Mouse (Mus musculus): ENCODE results near the gene Ifitm7. TPM values are rescaled to one million over a fixed set of nuclear protein-coding genes. Genes with fewer than 3 reads are reported as not detected.

Ifitm7 gene
- polyA plus RNA-seq, 1 experiment from 2014 or later: 0.03 TPM

DNA sequence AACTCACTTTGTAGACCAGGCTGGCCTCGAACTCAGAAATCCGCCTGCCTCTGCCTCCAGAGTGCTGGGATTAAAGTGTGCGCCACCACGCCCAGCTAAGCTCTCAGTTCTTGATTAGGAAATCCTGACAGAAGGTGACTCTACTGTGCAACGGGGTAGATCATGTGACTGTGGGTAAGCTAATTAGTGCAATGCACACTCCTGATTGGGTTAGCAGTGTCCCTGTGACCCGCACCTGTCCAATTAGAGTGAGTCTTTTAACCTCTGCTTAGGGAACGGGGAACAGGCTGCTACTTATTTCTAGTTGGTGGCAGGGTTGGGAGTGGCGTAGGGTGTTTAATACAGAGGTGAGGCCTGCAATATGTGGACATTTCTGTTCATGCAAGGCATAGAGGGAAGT is 14.6 kb downstream of the Ifitm7 start:
- POLR2A ChIA-PET: no interaction called here
- TF ChIP-seq CTCF (IDR thresholded peaks at IDR 0.05): no peak
- CTCF ChIA-PET: no interaction called here
- in situ Hi-C loops (cut with MboI; ENCODE audit: low pct_unique_long_range_greater_than_20kb): no loop called here
- H3K27me3 ChIP-seq: no peaks in the 10 kb centered on the region
- no peak for ATAC-seq
- no peak for DNase-seq (ENCODE audit: low read depth, low spot score)

DNA sequence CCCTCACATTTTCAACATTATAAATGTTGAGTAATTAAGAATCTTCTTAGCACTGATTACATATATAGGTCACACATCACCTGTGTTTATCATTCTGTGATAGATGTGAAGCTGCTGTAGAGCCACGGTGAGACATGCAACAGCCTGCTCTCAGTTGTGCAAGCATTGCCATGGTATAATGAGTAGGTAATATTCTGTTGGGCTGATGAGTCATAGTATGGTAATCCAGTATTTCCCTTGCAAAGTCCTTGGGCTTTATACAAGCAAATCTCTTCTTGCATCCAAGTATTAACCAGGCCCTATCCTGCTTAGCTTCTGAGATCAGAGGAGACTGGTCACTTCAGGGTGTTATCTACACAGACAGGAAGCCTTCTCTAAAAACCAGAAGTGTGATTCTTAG is 17.6 kb downstream of the Ifitm7 start:
- DNase-seq (ENCODE audit: low read depth, low spot score) (no peak), ATAC-seq (peak; percentile 87)
- ChIA-PET CTCF (no interaction called here), POLR2A (no interaction called here)
- TF ChIP-seq CTCF (IDR thresholded peaks at IDR 0.05): no peak
- in situ Hi-C loops (cut with MboI; ENCODE audit: low pct_unique_long_range_greater_than_20kb): no loop called here
- H3K27me3 ChIP-seq: no peaks in the 10 kb centered on the region

- no peak for DNase-seq (ENCODE audit: low read depth, low spot score)
- POLR2A ChIA-PET: interaction anchor here (0.6 kb wide), 1 partner anchor 685 kb away, joined by 4 read pairs; no protein-coding TSS in a partner anchor
- ATAC-seq: no peak
- TF ChIP-seq CTCF (IDR thresholded peaks at IDR 0.05): no peak
- H3K27me3 ChIP-seq: no peaks in the 10 kb centered on the region
- CTCF ChIA-PET: no interaction called here
- in situ Hi-C loops (cut with MboI; ENCODE audit: low pct_unique_long_range_greater_than_20kb): no loop called here
Observed at GRCm38 (mm10) chr16:13962053-13962452, 24.6 kb downstream of the Ifitm7 start.

GRCm38 (mm10) chr16:13951245-13951644 is 35.4 kb downstream of the Ifitm7 start:
- ChIA-PET POLR2A (no interaction called here), CTCF (no interaction called here)
- in situ Hi-C loops (cut with MboI; ENCODE audit: low pct_unique_long_range_greater_than_20kb): no loop called here
- no peak for TF ChIP-seq CTCF (IDR thresholded peaks at IDR 0.05)
- H3K27me3 ChIP-seq: no peaks in the 10 kb centered on the region
- ATAC-seq (no peak), DNase-seq (ENCODE audit: low read depth, low spot score) (no peak)

DNA sequence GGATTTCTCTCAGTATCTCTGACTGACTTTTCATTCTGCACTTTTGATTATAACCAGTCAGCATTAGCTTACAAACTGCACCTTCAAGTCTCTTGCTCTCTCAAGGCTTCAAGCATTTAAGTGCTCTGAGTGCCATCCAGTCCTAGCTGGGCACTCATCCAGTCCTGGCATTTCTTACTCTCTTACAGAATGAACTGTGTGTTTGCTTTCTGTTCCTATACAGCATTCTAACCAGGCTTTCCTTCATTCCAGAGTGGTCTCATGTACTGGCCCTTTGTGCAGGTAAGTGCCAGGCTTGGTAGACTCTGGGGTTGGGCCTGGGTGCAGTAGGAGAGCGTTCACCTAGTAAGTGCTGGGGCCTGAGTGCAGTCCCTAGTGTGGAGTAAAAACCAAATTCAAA is 40.4 kb downstream of the Ifitm7 start:
- ATAC-seq: no peak
- no peaks in the 10 kb centered on the region for H3K27me3 ChIP-seq
- CTCF ChIA-PET: no interaction called here
- no peak for DNase-seq (ENCODE audit: low read depth, low spot score)
- POLR2A ChIA-PET: no interaction called here
- no peak for TF ChIP-seq CTCF (IDR thresholded peaks at IDR 0.05)
- in situ Hi-C loops (cut with MboI; ENCODE audit: low pct_unique_long_range_greater_than_20kb): no loop called here

DNA sequence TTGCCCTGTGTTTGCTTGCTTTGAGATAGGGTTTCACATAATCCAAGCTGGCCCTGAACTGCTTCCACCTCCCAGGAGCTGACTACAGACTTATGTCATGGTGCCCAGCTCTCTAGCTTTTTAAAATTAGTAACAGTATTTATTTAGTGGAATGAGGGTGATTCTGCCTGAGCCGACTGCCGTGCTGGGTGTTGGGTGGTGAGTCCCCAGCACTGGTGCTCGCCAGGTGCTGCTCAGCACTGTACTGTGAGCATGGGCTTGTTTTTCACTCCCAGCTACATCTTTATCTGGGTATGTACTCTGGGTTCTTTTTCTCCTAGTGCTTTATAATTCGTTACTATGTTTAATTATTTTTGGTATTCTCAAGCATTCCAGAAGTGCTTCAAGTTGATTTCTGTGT is 41.5 kb downstream of the Ifitm7 start:
- in situ Hi-C loops (cut with MboI; ENCODE audit: low pct_unique_long_range_greater_than_20kb): no loop called here
- POLR2A ChIA-PET: interaction anchor here (0.6 to 0.7 kb wide), 2 partner anchors 148 to 186 kb away, joined by 7 to 8 read pairs; no protein-coding TSS in a partner anchor
- no peak for DNase-seq (ENCODE audit: low read depth, low spot score)
- no peaks in the 10 kb centered on the region for H3K27me3 ChIP-seq
- ATAC-seq: no peak
- CTCF ChIA-PET: no interaction called here
- no peak for TF ChIP-seq CTCF (IDR thresholded peaks at IDR 0.05)

GRCm38 (mm10) chr16:13944752-13945151 is 41.9 kb downstream of the Ifitm7 start:
- in situ Hi-C loops (cut with MboI; ENCODE audit: low pct_unique_long_range_greater_than_20kb): no loop called here
- TF ChIP-seq CTCF (IDR thresholded peaks at IDR 0.05): no peak
- H3K27me3 ChIP-seq: no peaks in the 10 kb centered on the region
- ATAC-seq: no peak
- ChIA-PET CTCF (no interaction called here), POLR2A (interaction anchor here (0.6 to 0.7 kb wide), 2 partner anchors 149 to 186 kb away, joined by 7 to 8 read pairs; no protein-coding TSS in a partner anchor)
- no peak for DNase-seq (ENCODE audit: low read depth, low spot score)

DNA sequence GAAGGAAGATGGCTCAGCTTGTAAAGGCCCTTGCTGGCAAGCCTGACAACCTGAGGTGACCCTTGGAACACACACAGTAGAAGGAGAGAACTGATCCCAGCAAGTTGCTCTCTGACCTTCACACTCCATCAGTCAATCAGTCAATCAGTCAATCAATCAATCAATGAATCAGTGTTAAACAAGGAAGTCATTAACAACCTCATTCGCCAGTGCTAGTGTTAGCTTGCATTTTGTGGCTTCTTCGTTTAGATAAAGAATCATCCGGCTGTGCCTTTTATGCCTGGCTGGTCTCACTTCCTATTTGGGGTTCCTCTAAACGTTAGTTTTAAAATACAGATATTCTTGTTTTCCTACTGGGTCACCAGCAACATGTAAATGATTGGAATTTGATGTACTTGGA is 42.5 kb downstream of the Ifitm7 start:
- ATAC-seq (no peak), DNase-seq (ENCODE audit: low read depth, low spot score) (no peak)
- no peak for TF ChIP-seq CTCF (IDR thresholded peaks at IDR 0.05)
- in situ Hi-C loops (cut with MboI; ENCODE audit: low pct_unique_long_range_greater_than_20kb): no loop called here
- POLR2A ChIA-PET: no interaction called here
- CTCF ChIA-PET: no interaction called here
- H3K27me3 ChIP-seq: no peaks in the 10 kb centered on the region

DNA sequence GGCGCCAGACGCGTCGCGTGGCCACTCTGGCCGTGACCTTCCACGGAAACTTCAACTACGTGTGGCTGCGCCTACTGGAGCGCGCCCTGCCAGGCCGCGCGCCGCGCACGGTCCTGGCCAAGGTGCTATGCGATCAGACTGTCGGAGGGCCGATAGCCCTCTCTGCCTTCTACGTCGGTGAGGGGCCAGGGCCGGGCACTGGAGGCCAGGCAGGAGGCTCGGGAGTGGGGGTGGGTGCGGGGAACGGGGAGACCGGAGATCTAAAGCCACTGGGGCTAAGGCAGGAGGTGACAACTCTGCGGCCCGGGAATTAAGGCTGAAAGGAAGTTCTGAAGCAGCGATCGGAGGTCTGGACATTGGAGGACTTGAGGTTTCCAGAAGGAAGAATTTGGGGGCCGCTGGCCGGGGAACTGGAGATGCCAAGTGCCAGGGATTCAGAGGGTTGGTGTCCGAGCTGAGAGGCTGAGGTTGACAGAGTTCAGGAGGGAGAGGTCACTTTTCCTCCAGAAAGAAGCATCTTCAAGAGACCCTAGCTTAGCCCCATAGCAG is 45.8 kb downstream of the Ifitm7 start:
- CTCF ChIA-PET: interaction anchor here (2.0 kb wide), 1 partner anchor 8 kb away, joined by 5 read pairs; no protein-coding TSS in a partner anchor

GRCm38 (mm10) chr16:13940139-13940846 is 46.4 kb downstream of the Ifitm7 start:
- ATAC-seq: no peak

More for the DNA sequence above, 45.8 kb downstream of the Ifitm7 start:
- no peak for ATAC-seq
- in situ Hi-C loops (cut with MboI; ENCODE audit: low pct_unique_long_range_greater_than_20kb): no loop called here
- no peak for TF ChIP-seq CTCF (IDR thresholded peaks at IDR 0.05)
- POLR2A ChIA-PET: no interaction called here
- no peaks in the 10 kb centered on the region for H3K27me3 ChIP-seq
- no peak for DNase-seq (ENCODE audit: low read depth, low spot score)

More at GRCm38 (mm10) chr16:13940139-13940846, 46.4 kb downstream of the Ifitm7 start:
- CTCF ChIA-PET: no interaction called here
- in situ Hi-C loops (cut with MboI; ENCODE audit: low pct_unique_long_range_greater_than_20kb): no loop called here
- no peak for TF ChIP-seq CTCF (IDR thresholded peaks at IDR 0.05)
- H3K27me3 ChIP-seq: no peaks in the 10 kb centered on the region
- no peak for DNase-seq (ENCODE audit: low read depth, low spot score)
- POLR2A ChIA-PET: no interaction called here

Other genes with a start within 250 kb of the Ifitm7 start
- 40.1 TPM for gene Rrn3, start 206.2 kb downstream of the Ifitm7 start, polyA plus RNA-seq (2021)
- gene Ntan1, start 168.0 kb downstream of the Ifitm7 start, polyA plus RNA-seq (2021): 147 TPM
- gene Pdxdc1, start 83.8 kb downstream of the Ifitm7 start, polyA plus RNA-seq (2021): 83.6 TPM
- 5.5 TPM for gene Mpv17l, start 83.7 kb downstream of the Ifitm7 start, polyA plus RNA-seq (2021)
- 0.04 TPM for gene 2900011O08Rik, start 284 bp downstream of the Ifitm7 start, polyA plus RNA-seq (2021)
- 81.0 TPM for gene Nde1, start 176.4 kb upstream of the Ifitm7 start, polyA plus RNA-seq (2021)
- 23.4 TPM for gene Marf1, start 176.5 kb upstream of the Ifitm7 start, polyA plus RNA-seq (2021)